Mouse (Mus musculus): ENCODE measurements around the gene Gm44503.

GRCm38 (mm10) chr9:73030443-73030842, 71.8 kb downstream of the Gm44503 start:
- TF ChIP-seq CTCF (IDR thresholded peaks at IDR 0.05; ENCODE audit: low read depth) (no peak), EP300 (optimal IDR thresholded peaks at IDR 0.05) (no peak)
